Mouse (Mus musculus): ENCODE results near the gene Ttc27. TPM values are rescaled to one million over a fixed set of nuclear protein-coding genes. Genes with fewer than 3 reads are reported as not detected.
"Not testable (repeated sequence)": the region's sequence is repeated elsewhere in the genome, so short reads cannot be mapped to it uniquely, and the experiment has no call there.

Ttc27 gene
- polyA plus RNA-seq, 1 experiment from 2014 or later = 28.0 TPM

GRCm38 (mm10) chr17:74701661-74702060 lies 15.9 kb upstream of the Ttc27 start:
- H3K9me3 ChIP-seq (ENCODE audit: control insufficient read depth, low read depth, low read length); H3K27me3 ChIP-seq (ENCODE audit: control insufficient read depth, insufficient read depth, low read length); H3K27ac ChIP-seq (ENCODE audit: low read length); H3K4me2 ChIP-seq (replicated peaks; ENCODE audit: low read depth, low read length); H3K9ac ChIP-seq (replicated peaks; ENCODE audit: low read depth, low read length); H3K4me3 ChIP-seq (ENCODE audit: low read depth, low read length); ATAC-seq (ENCODE audit: insufficient number of reproducible peaks, insufficient read depth, low FRiP score, low read depth); H3K4me1 ChIP-seq (ENCODE audit: control insufficient read depth, insufficient read depth, low read length): not testable (repeated sequence)
- 97% methylated on average over 2 of the region's 2 CpGs for WGBS
- H3K36me3 ChIP-seq (ENCODE audit: control insufficient read depth, insufficient read depth, low read length) = peaks cover 46% of the 10 kb centered on the region

GRCm38 (mm10) chr17:74705480-74705879 lies 12.1 kb upstream of the Ttc27 start:
- H3K27ac ChIP-seq (ENCODE audit: low read length) = no peak overlapping the region
- ATAC-seq (ENCODE audit: insufficient number of reproducible peaks, insufficient read depth, low FRiP score, low read depth) = no peak
- no peak overlapping the region for H3K4me3 ChIP-seq (ENCODE audit: low read depth, low read length)
- H3K4me1 ChIP-seq (ENCODE audit: control insufficient read depth, insufficient read depth, low read length) = no peaks in the 10 kb centered on the region
- H3K36me3 ChIP-seq (ENCODE audit: control insufficient read depth, insufficient read depth, low read length) = peaks cover 17% of the 10 kb centered on the region
- no peak overlapping the region for H3K4me2 ChIP-seq (replicated peaks; ENCODE audit: low read depth, low read length)
- no peaks in the 10 kb centered on the region for H3K9me3 ChIP-seq (ENCODE audit: control insufficient read depth, low read depth, low read length)
- WGBS = 79% methylated on average over 5 of the region's 5 CpGs
- H3K27me3 ChIP-seq (ENCODE audit: control insufficient read depth, insufficient read depth, low read length) = no peaks in the 10 kb centered on the region
- H3K9ac ChIP-seq (replicated peaks; ENCODE audit: low read depth, low read length) = no peak overlapping the region

DNA sequence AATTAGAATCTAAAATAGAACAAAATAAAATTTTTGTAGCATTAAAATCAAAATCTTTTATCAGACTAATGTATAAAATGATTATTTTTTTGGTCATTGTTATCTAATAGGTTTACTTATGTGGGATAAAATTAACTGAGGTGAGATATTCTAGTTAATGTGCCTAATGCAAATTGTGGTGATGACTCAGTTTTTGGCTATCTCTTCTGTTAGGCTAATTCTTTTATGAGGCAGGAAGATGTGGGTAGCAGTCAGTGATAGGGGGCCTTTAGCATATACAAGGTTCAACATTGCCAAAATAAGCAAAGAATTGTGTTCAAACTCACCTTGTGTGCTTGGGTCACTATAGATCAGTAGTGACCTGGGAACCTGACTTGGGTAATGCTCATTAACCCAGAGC lies 10.9 kb upstream of the Ttc27 start:
- ATAC-seq (ENCODE audit: insufficient number of reproducible peaks, insufficient read depth, low FRiP score, low read depth) = no peak

GRCm38 (mm10) chr17:74707637-74708152 lies 9.8 kb upstream of the Ttc27 start:
- Histone ChIP-seq H3K9ac (replicated peaks; ENCODE audit: low read depth, low read length) (no peak overlapping the region), H3K9me3 (ENCODE audit: control insufficient read depth, low read depth, low read length) (no peaks in the 10 kb centered on the region), H3K4me1 (ENCODE audit: control insufficient read depth, insufficient read depth, low read length) (no peaks in the 10 kb centered on the region), H3K36me3 (ENCODE audit: control insufficient read depth, insufficient read depth, low read length) (peaks cover 10% of the 10 kb centered on the region; the same call in 1 of the 2 replicates), H3K27me3 (ENCODE audit: control insufficient read depth, insufficient read depth, low read length) (no peaks in the 10 kb centered on the region), H3K4me2 (replicated peaks; ENCODE audit: low read depth, low read length) (no peak overlapping the region), H3K27ac (ENCODE audit: low read length) (no peak overlapping the region), H3K4me3 (ENCODE audit: low read depth, low read length) (no peak overlapping the region)
- 80% methylated on average over 7 of the region's 7 CpGs for WGBS
- no peak for ATAC-seq (ENCODE audit: insufficient number of reproducible peaks, insufficient read depth, low FRiP score, low read depth)

More for the DNA sequence above, 10.9 kb upstream of the Ttc27 start:
- no peaks in the 10 kb centered on the region for H3K27me3 ChIP-seq (ENCODE audit: control insufficient read depth, insufficient read depth, low read length)
- peaks cover 10% of the 10 kb centered on the region; the same call in 1 of the 2 replicates for H3K36me3 ChIP-seq (ENCODE audit: control insufficient read depth, insufficient read depth, low read length)
- no peaks in the 10 kb centered on the region for H3K4me1 ChIP-seq (ENCODE audit: control insufficient read depth, insufficient read depth, low read length)
- no peak overlapping the region for H3K4me3 ChIP-seq (ENCODE audit: low read depth, low read length)
- H3K27ac ChIP-seq (ENCODE audit: low read length) = no peak overlapping the region
- H3K9me3 ChIP-seq (ENCODE audit: control insufficient read depth, low read depth, low read length) = no peaks in the 10 kb centered on the region
- H3K4me2 ChIP-seq (replicated peaks; ENCODE audit: low read depth, low read length) = no peak overlapping the region
- H3K9ac ChIP-seq (replicated peaks; ENCODE audit: low read depth, low read length) = no peak overlapping the region

DNA sequence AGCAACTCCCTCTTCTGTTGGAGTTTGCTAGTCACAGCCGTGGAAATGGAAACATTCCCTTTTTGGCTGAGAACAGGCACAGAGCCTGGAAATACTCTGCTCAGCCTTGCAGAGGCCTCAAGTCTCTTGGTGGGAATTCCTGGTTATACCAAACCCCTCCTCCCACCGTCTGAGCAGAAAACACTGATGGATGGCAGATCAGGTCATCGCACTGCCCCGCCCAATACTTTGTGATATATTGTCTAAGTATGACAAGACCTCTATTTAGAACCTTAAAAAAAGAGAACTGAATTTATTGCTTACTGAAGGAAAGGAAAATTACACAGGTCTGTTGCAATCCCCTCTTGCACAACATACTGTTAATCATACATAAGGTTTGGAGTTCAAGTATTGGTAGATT lies 6.8 kb upstream of the Ttc27 start:
- no peak for ATAC-seq (ENCODE audit: insufficient number of reproducible peaks, insufficient read depth, low FRiP score, low read depth)
- no peak overlapping the region for H3K4me2 ChIP-seq (replicated peaks; ENCODE audit: low read depth, low read length)
- no peak overlapping the region for H3K27ac ChIP-seq (ENCODE audit: low read length)

GRCm38 (mm10) chr17:74711627-74712026 lies 5.9 kb upstream of the Ttc27 start:
- H3K4me1 ChIP-seq (ENCODE audit: control insufficient read depth, insufficient read depth, low read length) = no peaks in the 10 kb centered on the region
- no peak overlapping the region for H3K9ac ChIP-seq (replicated peaks; ENCODE audit: low read depth, low read length)
- no peaks in the 10 kb centered on the region for H3K36me3 ChIP-seq (ENCODE audit: control insufficient read depth, insufficient read depth, low read length)
- no peak for ATAC-seq (ENCODE audit: insufficient number of reproducible peaks, insufficient read depth, low FRiP score, low read depth)
- H3K4me3 ChIP-seq (ENCODE audit: low read depth, low read length) = no peak overlapping the region
- no peak overlapping the region for H3K27ac ChIP-seq (ENCODE audit: low read length)
- 87% methylated on average over 8 of the region's 8 CpGs for WGBS
- H3K9me3 ChIP-seq (ENCODE audit: control insufficient read depth, low read depth, low read length) = no peaks in the 10 kb centered on the region
- no peak overlapping the region for H3K4me2 ChIP-seq (replicated peaks; ENCODE audit: low read depth, low read length)
- no peaks in the 10 kb centered on the region for H3K27me3 ChIP-seq (ENCODE audit: control insufficient read depth, insufficient read depth, low read length)

More for the DNA sequence above, 6.8 kb upstream of the Ttc27 start:
- 59% methylated on average over 4 of the region's 4 CpGs for WGBS
- Histone ChIP-seq H3K4me1 (ENCODE audit: control insufficient read depth, insufficient read depth, low read length) (no peaks in the 10 kb centered on the region), H3K9me3 (ENCODE audit: control insufficient read depth, low read depth, low read length) (no peaks in the 10 kb centered on the region), H3K4me3 (ENCODE audit: low read depth, low read length) (no peak overlapping the region), H3K36me3 (ENCODE audit: control insufficient read depth, insufficient read depth, low read length) (no peaks in the 10 kb centered on the region), H3K27me3 (ENCODE audit: control insufficient read depth, insufficient read depth, low read length) (no peaks in the 10 kb centered on the region), H3K9ac (replicated peaks; ENCODE audit: low read depth, low read length) (no peak overlapping the region)

DNA sequence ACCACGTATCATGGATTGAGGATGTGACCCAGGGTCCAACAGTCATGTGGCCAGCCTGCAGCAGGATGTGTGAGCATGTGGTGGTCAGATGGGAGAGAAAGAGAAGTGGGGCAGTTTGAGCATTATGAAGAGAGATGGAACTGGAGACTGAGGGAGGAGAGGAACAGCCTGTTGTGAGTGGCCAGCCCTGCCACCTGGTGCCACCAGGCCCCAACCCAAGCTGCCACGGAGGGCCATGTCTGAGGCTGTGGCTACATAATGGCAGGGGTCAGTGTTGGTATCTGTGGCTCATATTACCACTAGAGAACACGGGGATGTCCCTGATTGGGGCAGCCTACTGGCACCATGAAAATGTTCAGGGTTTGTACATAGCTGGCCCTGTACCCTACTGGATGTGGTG lies 2.4 kb upstream of the Ttc27 start:
- WGBS = 63% methylated on average over 3 of the region's 3 CpGs
- Histone ChIP-seq H3K27ac (ENCODE audit: low read length) (no peak overlapping the region), H3K27me3 (ENCODE audit: control insufficient read depth, insufficient read depth, low read length) (no peaks in the 10 kb centered on the region), H3K9ac (replicated peaks; ENCODE audit: low read depth, low read length) (no peak overlapping the region), H3K4me1 (ENCODE audit: control insufficient read depth, insufficient read depth, low read length) (0 out of 2 replicates have a peak, but pooled peaks cover 4% of the 10 kb centered on the region), H3K4me3 (ENCODE audit: low read depth, low read length) (no peak overlapping the region), H3K36me3 (ENCODE audit: control insufficient read depth, insufficient read depth, low read length) (no peaks in the 10 kb centered on the region), H3K9me3 (ENCODE audit: control insufficient read depth, low read depth, low read length) (no peaks in the 10 kb centered on the region), H3K4me2 (replicated peaks; ENCODE audit: low read depth, low read length) (no peak overlapping the region)
- no peak for ATAC-seq (ENCODE audit: insufficient number of reproducible peaks, insufficient read depth, low FRiP score, low read depth)

- Histone ChIP-seq H3K9ac (replicated peaks; ENCODE audit: low read depth, low read length) (no peak overlapping the region), H3K4me2 (replicated peaks; ENCODE audit: low read depth, low read length) (no peak overlapping the region), H3K4me3 (ENCODE audit: low read depth, low read length) (no peak overlapping the region), H3K4me1 (ENCODE audit: control insufficient read depth, insufficient read depth, low read length) (0 out of 2 replicates have a peak, but pooled peaks cover 4% of the 10 kb centered on the region), H3K36me3 (ENCODE audit: control insufficient read depth, insufficient read depth, low read length) (no peaks in the 10 kb centered on the region), H3K27me3 (ENCODE audit: control insufficient read depth, insufficient read depth, low read length) (no peaks in the 10 kb centered on the region), H3K27ac (ENCODE audit: low read length) (no peak overlapping the region), H3K9me3 (ENCODE audit: control insufficient read depth, low read depth, low read length) (no peaks in the 10 kb centered on the region)
- 69% methylated on average over 1 of the region's 1 CpGs for WGBS
- no peak for ATAC-seq (ENCODE audit: insufficient number of reproducible peaks, insufficient read depth, low FRiP score, low read depth)
Measured at GRCm38 (mm10) chr17:74715724-74716123, 1.8 kb upstream of the Ttc27 start.

- no peak for ATAC-seq (ENCODE audit: insufficient number of reproducible peaks, insufficient read depth, low FRiP score, low read depth)
- Histone ChIP-seq H3K4me1 (ENCODE audit: control insufficient read depth, insufficient read depth, low read length) (0 out of 2 replicates have a peak, but pooled peaks cover 4% of the 10 kb centered on the region), H3K4me3 (ENCODE audit: low read depth, low read length) (peak overlapping the region; percentile 71; the same call in 1 of the 2 replicates), H3K9me3 (ENCODE audit: control insufficient read depth, low read depth, low read length) (no peaks in the 10 kb centered on the region), H3K9ac (replicated peaks; ENCODE audit: low read depth, low read length) (no peak overlapping the region), H3K27me3 (ENCODE audit: control insufficient read depth, insufficient read depth, low read length) (no peaks in the 10 kb centered on the region), H3K36me3 (ENCODE audit: control insufficient read depth, insufficient read depth, low read length) (no peaks in the 10 kb centered on the region), H3K27ac (ENCODE audit: low read length) (no peak overlapping the region), H3K4me2 (replicated peaks; ENCODE audit: low read depth, low read length) (peak overlapping the region; percentile 68; the same call in 1 of the 2 replicates)
- WGBS = 39% methylated on average over 3 of the region's 3 CpGs
Measured at GRCm38 (mm10) chr17:74716643-74717042, 889 bp upstream of the Ttc27 start.
